Mouse (Mus musculus): ENCODE results near the gene Gm6169. TPM values are rescaled to one million over a fixed set of nuclear protein-coding genes. Genes with fewer than 3 reads are reported as not detected.
"Not testable (repeated sequence)": the region's sequence is repeated elsewhere in the genome, so short reads cannot be mapped to it uniquely, and the experiment has no call there.

The Gm6169 gene
- polyA plus RNA-seq (2015; fragmentation: Nextera tagmentation; extraction: Ambion mirVana) = 0.73 and 1.1 TPM in 2 replicates

GRCm38 (mm10) chr13:97099187-97099852 is at the start of gene Gm6169:
TSS of gene Gm6169 (minus strand) at chr13:97099237.
- Histone ChIP-seq H3K36me3 (ENCODE audit: control insufficient read depth, insufficient read depth) (no peaks in the 10 kb centered on the region), H3K4me3 (replicated peaks; ENCODE audit: low read length) (no peak within 1 kb of the TSS), H3K27ac (ENCODE audit: low read length) (no peak within 1 kb of the TSS), H3K4me1 (replicated peaks; ENCODE audit: control insufficient read depth, insufficient read depth, low read length) (no peaks in the 10 kb centered on the region), H3K9me3 (ENCODE audit: control insufficient read depth, low read length) (no peaks in the 10 kb centered on the region), H3K4me2 (ENCODE audit: low read length) (no peak within 1 kb of the TSS), H3K9ac (replicated peaks; ENCODE audit: low read depth, low read length) (no peak within 1 kb of the TSS), H3K27me3 (replicated peaks; ENCODE audit: control insufficient read depth, insufficient read depth, low read length) (no peaks in the 10 kb centered on the region)
- peak; percentile 72 for ATAC-seq
- 72% methylated on average over 19 of the region's 22 CpGs for WGBS

- no peaks in the 10 kb centered on the region for H3K27me3 ChIP-seq (replicated peaks; ENCODE audit: control insufficient read depth, insufficient read depth, low read length)
- ATAC-seq = no peak
- no peak overlapping the region for H3K27ac ChIP-seq (ENCODE audit: low read length)
- H3K4me2 ChIP-seq (ENCODE audit: low read length) = no peak overlapping the region
- H3K9ac ChIP-seq (replicated peaks; ENCODE audit: low read depth, low read length) = no peak overlapping the region
- H3K9me3 ChIP-seq (ENCODE audit: control insufficient read depth, low read length) = no peaks in the 10 kb centered on the region
- WGBS = 58% methylated on average over 4 of the region's 4 CpGs
- no peaks in the 10 kb centered on the region for H3K4me1 ChIP-seq (replicated peaks; ENCODE audit: control insufficient read depth, insufficient read depth, low read length)
- peaks cover 25% of the 10 kb centered on the region for H3K36me3 ChIP-seq (ENCODE audit: control insufficient read depth, insufficient read depth)
- H3K4me3 ChIP-seq (replicated peaks; ENCODE audit: low read length) = no peak overlapping the region
These were observed 46.8 kb upstream of the Gm6169 start for GRCm38 (mm10) chr13:97145834-97146233.

GRCm38 (mm10) chr13:97142321-97142720 is 43.3 kb upstream of the Gm6169 start:
- 86% methylated on average over 7 of the region's 7 CpGs for WGBS
- H3K4me3 ChIP-seq (replicated peaks; ENCODE audit: low read length) = no peak overlapping the region
- ATAC-seq = no peak
- no peaks in the 10 kb centered on the region for H3K27me3 ChIP-seq (replicated peaks; ENCODE audit: control insufficient read depth, insufficient read depth, low read length)
- no peak overlapping the region for H3K27ac ChIP-seq (ENCODE audit: low read length)
- H3K9ac ChIP-seq (replicated peaks; ENCODE audit: low read depth, low read length) = no peak overlapping the region
- no peaks in the 10 kb centered on the region for H3K9me3 ChIP-seq (ENCODE audit: control insufficient read depth, low read length)
- peaks cover 14% of the 10 kb centered on the region for H3K36me3 ChIP-seq (ENCODE audit: control insufficient read depth, insufficient read depth)
- no peak overlapping the region for H3K4me2 ChIP-seq (ENCODE audit: low read length)
- H3K4me1 ChIP-seq (replicated peaks; ENCODE audit: control insufficient read depth, insufficient read depth, low read length) = peaks cover 8% of the 10 kb centered on the region

- Histone ChIP-seq H3K4me3 (replicated peaks; ENCODE audit: low read length) (peak overlapping the region; percentile 62), H3K4me2 (ENCODE audit: low read length) (peak overlapping the region; percentile 57), H3K9ac (replicated peaks; ENCODE audit: low read depth, low read length) (peak overlapping the region; percentile 75), H3K4me1 (replicated peaks; ENCODE audit: control insufficient read depth, insufficient read depth, low read length) (peaks cover 10% of the 10 kb centered on the region), H3K27ac (ENCODE audit: low read length) (peak overlapping the region; percentile 92; the same call in 1 of the 2 replicates)
- WGBS = 33% methylated on average over 8 of the region's 8 CpGs
- H3K27me3 ChIP-seq (replicated peaks; ENCODE audit: control insufficient read depth, insufficient read depth, low read length); H3K36me3 ChIP-seq (ENCODE audit: control insufficient read depth, insufficient read depth); H3K9me3 ChIP-seq (ENCODE audit: control insufficient read depth, low read length): not testable (repeated sequence)
- ATAC-seq = peak; percentile 3; the same call in 1 of the 2 replicates
These were observed 39.4 kb upstream of the Gm6169 start for GRCm38 (mm10) chr13:97138404-97138931.

- WGBS = under 1% methylated on average over 57 of the region's 57 CpGs
- Histone ChIP-seq H3K9ac (replicated peaks; ENCODE audit: low read depth, low read length) (peak within 1 kb of the TSS; percentile 75), H3K27ac (ENCODE audit: low read length) (peak within 1 kb of the TSS; percentile 92), H3K27me3 (replicated peaks; ENCODE audit: control insufficient read depth, insufficient read depth, low read length) (no peaks in the 10 kb centered on the region), H3K9me3 (ENCODE audit: control insufficient read depth, low read length) (no peaks in the 10 kb centered on the region), H3K36me3 (ENCODE audit: control insufficient read depth, insufficient read depth) (peaks cover 9% of the 10 kb centered on the region), H3K4me2 (ENCODE audit: low read length) (peak within 1 kb of the TSS; percentile 79), H3K4me3 (replicated peaks; ENCODE audit: low read length) (peak within 1 kb of the TSS; percentile 62), H3K4me1 (replicated peaks; ENCODE audit: control insufficient read depth, insufficient read depth, low read length) (peaks cover 10% of the 10 kb centered on the region)
- peak; percentile 99 for ATAC-seq
These were observed 38.7 kb upstream of the Gm6169 start, which contains the start of the genes Gfm2 and Nsa2 for GRCm38 (mm10) chr13:97137466-97138400. TSS of gene Gfm2 (plus strand) at chr13:97137937. TSS of gene Nsa2 (minus strand) at chr13:97137937.

GRCm38 (mm10) chr13:97130413-97130812 is 31.4 kb upstream of the Gm6169 start:
- H3K4me1 ChIP-seq (replicated peaks; ENCODE audit: control insufficient read depth, insufficient read depth, low read length); H3K4me3 ChIP-seq (replicated peaks; ENCODE audit: low read length); H3K27me3 ChIP-seq (replicated peaks; ENCODE audit: control insufficient read depth, insufficient read depth, low read length); H3K9ac ChIP-seq (replicated peaks; ENCODE audit: low read depth, low read length); H3K9me3 ChIP-seq (ENCODE audit: control insufficient read depth, low read length); ATAC-seq; H3K27ac ChIP-seq (ENCODE audit: low read length); H3K4me2 ChIP-seq (ENCODE audit: low read length): not testable (repeated sequence)
- no CpG with 5 or more reads among the region's 2 CpGs for WGBS
- peaks cover 22% of the 10 kb centered on the region for H3K36me3 ChIP-seq (ENCODE audit: control insufficient read depth, insufficient read depth)

GRCm38 (mm10) chr13:97129654-97130053 is 30.6 kb upstream of the Gm6169 start:
- H3K9me3 ChIP-seq (ENCODE audit: control insufficient read depth, low read length); H3K9ac ChIP-seq (replicated peaks; ENCODE audit: low read depth, low read length); H3K4me1 ChIP-seq (replicated peaks; ENCODE audit: control insufficient read depth, insufficient read depth, low read length); H3K4me3 ChIP-seq (replicated peaks; ENCODE audit: low read length); H3K4me2 ChIP-seq (ENCODE audit: low read length); H3K27me3 ChIP-seq (replicated peaks; ENCODE audit: control insufficient read depth, insufficient read depth, low read length); ATAC-seq; H3K27ac ChIP-seq (ENCODE audit: low read length): not testable (repeated sequence)
- WGBS = 100% methylated on average over 2 of the region's 4 CpGs
- peaks cover 19% of the 10 kb centered on the region for H3K36me3 ChIP-seq (ENCODE audit: control insufficient read depth, insufficient read depth)

GRCm38 (mm10) chr13:97121341-97121740 is 22.3 kb upstream of the Gm6169 start:
- ATAC-seq = no peak
- Histone ChIP-seq H3K4me2 (ENCODE audit: low read length) (no peak overlapping the region), H3K4me3 (replicated peaks; ENCODE audit: low read length) (no peak overlapping the region), H3K36me3 (ENCODE audit: control insufficient read depth, insufficient read depth) (peaks cover 6% of the 10 kb centered on the region), H3K27me3 (replicated peaks; ENCODE audit: control insufficient read depth, insufficient read depth, low read length) (no peaks in the 10 kb centered on the region), H3K27ac (ENCODE audit: low read length) (no peak overlapping the region), H3K4me1 (replicated peaks; ENCODE audit: control insufficient read depth, insufficient read depth, low read length) (no peaks in the 10 kb centered on the region), H3K9ac (replicated peaks; ENCODE audit: low read depth, low read length) (no peak overlapping the region), H3K9me3 (ENCODE audit: control insufficient read depth, low read length) (no peaks in the 10 kb centered on the region)
- 75% methylated on average over 3 of the region's 3 CpGs for WGBS

- ATAC-seq = no peak
- 78% methylated on average over 4 of the region's 4 CpGs for WGBS
- no peaks in the 10 kb centered on the region for H3K4me1 ChIP-seq (replicated peaks; ENCODE audit: control insufficient read depth, insufficient read depth, low read length)
- no peak overlapping the region for H3K9ac ChIP-seq (replicated peaks; ENCODE audit: low read depth, low read length)
- H3K4me3 ChIP-seq (replicated peaks; ENCODE audit: low read length) = no peak overlapping the region
- H3K27me3 ChIP-seq (replicated peaks; ENCODE audit: control insufficient read depth, insufficient read depth, low read length) = no peaks in the 10 kb centered on the region
- H3K4me2 ChIP-seq (ENCODE audit: low read length) = no peak overlapping the region
- H3K9me3 ChIP-seq (ENCODE audit: control insufficient read depth, low read length) = no peaks in the 10 kb centered on the region
- H3K27ac ChIP-seq (ENCODE audit: low read length) = no peak overlapping the region
- H3K36me3 ChIP-seq (ENCODE audit: control insufficient read depth, insufficient read depth) = no peaks in the 10 kb centered on the region
These were observed 10.0 kb upstream of the Gm6169 start for GRCm38 (mm10) chr13:97109046-97109445.
